Mouse (Mus musculus) gastrocnemius, postnatal 25 days (tissue): ENCODE results near the gene G3bp1. TPM values are rescaled to one million over a fixed set of nuclear protein-coding genes. Genes with fewer than 3 reads are reported as not detected.

Experiments used
- microRNA-seq, 2 experiments: library from miRNA; unstranded; fragments of <30 nt; microRNA quantifications; one replicate each; pipeline ENCODE4 v1.2.0; 2021; ENCODE audit warnings: borderline replicate concordance in 2 of 2
- total RNA-seq, 2 experiments: library from RNA; stranded (reverse); gene quantifications; 1 replicate in 1 of 2; 2 replicates in 1 of 2; pipeline ENCODE4 v1.2.3; 2021

G3bp1 gene
- total RNA-seq, 2 experiments from 2014 or later: 50.0 to 50.4 TPM

Small RNA genes within 50 kb of the gene (microRNA-seq; reads per million reads assigned to microRNA genes)
- gene Mir7652: 0 reads per million in 2 experiments

Other genes starting within 250 kb of the G3bp1 start
- under 1 TPM; 0.05 TPM for gene Fat2, start 133.1 kb upstream of the G3bp1 start, total RNA-seq
- gene Sparc, start 46.5 kb upstream of the G3bp1 start, total RNA-seq: 1,000 to 10,000 TPM in 1 of 2 experiments, 100 to 1,000 TPM in 1; 811 to 1,001 TPM
- 10 to 100 TPM; 51.8 to 60.6 TPM for gene Atox1, start 8.4 kb upstream of the G3bp1 start, total RNA-seq
- gene Glra1, start 138.5 kb downstream of the G3bp1 start, total RNA-seq: not detected